10 mouse cellular contexts compared by ENCODE assay signal in the genomic region with DNA sequence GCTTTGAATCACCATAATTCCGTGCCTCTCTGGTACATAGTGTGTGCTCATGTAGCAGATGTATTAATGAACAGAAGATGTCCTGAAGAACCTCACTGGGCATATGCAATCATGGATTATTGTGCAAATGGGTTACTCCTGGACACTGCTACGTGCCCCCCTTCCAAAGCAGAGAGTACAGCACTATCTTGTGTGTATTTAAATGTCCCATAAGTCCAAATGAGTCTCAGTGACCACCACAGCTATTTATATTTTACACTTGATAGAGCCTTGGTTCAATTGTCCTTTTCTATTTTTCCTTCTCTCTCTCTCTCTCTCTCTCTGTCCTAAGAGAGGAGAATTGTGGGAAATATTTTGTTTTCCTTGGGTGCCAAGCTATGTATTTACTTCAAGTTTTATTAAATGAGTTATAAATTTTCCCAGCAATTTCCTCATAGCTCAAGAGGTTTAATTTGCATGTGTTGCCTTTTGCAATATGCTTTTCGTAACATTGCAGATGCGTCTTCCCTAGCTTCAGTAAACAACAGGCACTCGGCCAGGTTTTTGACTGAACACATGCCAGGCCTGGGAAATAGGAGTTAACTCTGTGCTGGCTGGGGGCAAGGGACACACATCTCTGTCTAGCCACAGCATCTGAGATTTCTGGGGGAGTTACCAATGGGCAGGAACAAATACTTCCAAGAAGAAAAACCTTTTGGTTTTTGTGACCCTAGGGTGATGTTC.
DNase-seq lines count a peak whose midpoint lies in the region; ATAC-seq lines count a peak whose summit lies in the region.
"Had no signal": no experiment of that assay in that cellular context is flagged by ENCODE, and none has a peak within 500 bp of the region (broad histone marks: within the 10 kb centered on the region; RNA-seq: fewer than 3 reads in every experiment).

No protein-coding gene starts in this region.

- ATAC-seq in hindbrain, embryonic 14.5 days (ENCODE audit: low FRiP score): no peak
- no peak for ATAC-seq in heart, embryonic 12.5 days (ENCODE audit: insufficient number of reproducible peaks, low FRiP score)

- H3K27me3 ChIP-seq in hindbrain, embryonic 14.5 days (ENCODE audit: control insufficient read depth, insufficient read depth, low read length): no peaks in the 10 kb centered on the region
- no peaks in the 10 kb centered on the region for H3K27me3 ChIP-seq in hindbrain, embryonic 10.5 days (ENCODE audit: insufficient read depth, poor library complexity, severe bottlenecking)
- no peaks in the 10 kb centered on the region for H3K27me3 ChIP-seq in heart, embryonic 12.5 days (replicated peaks)
- H3K27me3 ChIP-seq: neural tube, embryonic 12.5 days had no signal

- H3K9ac ChIP-seq in hindbrain, embryonic 14.5 days: no peak overlapping the region
- H3K9ac ChIP-seq in heart, embryonic 12.5 days: no peak overlapping the region
- H3K9ac ChIP-seq: liver, embryonic 14.5 days; neural tube, embryonic 12.5 days had no signal

- H3K4me2 ChIP-seq in hindbrain, embryonic 14.5 days (replicated peaks): no peak overlapping the region
- no peak overlapping the region for H3K4me2 ChIP-seq in heart, embryonic 12.5 days
- H3K4me2 ChIP-seq: neural tube, embryonic 12.5 days had no signal

- DNase-seq in hindbrain, embryonic 14.5 days (ENCODE audit: low spot score): peak; percentile 53
- DNase-seq in hindbrain, embryonic 10.5 days (ENCODE audit: low spot score): no peak
- DNase-seq in right cerebral cortex, postnatal 14 days: peak; percentile 19
- DNase-seq in right cerebral cortex, postnatal 36 days (ENCODE audit: low spot score in 2 of 2): no peak
- peak; percentile 53 for DNase-seq in kidney, postnatal 14 days
- DNase-seq in ovary, adult 18-20 months (ENCODE audit: low spot score): peak; percentile 3
- no peak for DNase-seq in thymus, postnatal 10 days (ENCODE audit: low spot score in 2 of 2)

- no peak overlapping the region for H3K4me3 ChIP-seq in hindbrain, embryonic 14.5 days (replicated peaks; ENCODE audit: low read length)
- H3K4me3 ChIP-seq in hindbrain, embryonic 10.5 days: no peak overlapping the region
- H3K4me3 ChIP-seq in heart, embryonic 12.5 days: no peak overlapping the region
- H3K4me3 ChIP-seq: neural tube, embryonic 12.5 days had no signal

- no peak overlapping the region for H3K27ac ChIP-seq in hindbrain, embryonic 14.5 days
- H3K27ac ChIP-seq in hindbrain, embryonic 10.5 days: no peak overlapping the region
- H3K27ac ChIP-seq in heart, embryonic 12.5 days (ENCODE audit: poor library complexity, severe bottlenecking): no peak overlapping the region
- H3K27ac ChIP-seq: liver, embryonic 14.5 days; neural tube, embryonic 12.5 days had no signal

- no peaks in the 10 kb centered on the region for H3K36me3 ChIP-seq in hindbrain, embryonic 14.5 days (replicated peaks; ENCODE audit: control insufficient read depth, insufficient read depth)
- no peaks in the 10 kb centered on the region for H3K36me3 ChIP-seq in hindbrain, embryonic 10.5 days
- H3K36me3 ChIP-seq in heart, embryonic 12.5 days: no peaks in the 10 kb centered on the region
- H3K36me3 ChIP-seq: neural tube, embryonic 12.5 days had no signal

- WGBS in hindbrain, embryonic 14.5 days: 53% methylated on average over 5 of the region's 5 CpGs
- 82% methylated on average over 5 of the region's 5 CpGs for WGBS in hindbrain, embryonic 10.5 days
- WGBS in heart, embryonic 12.5 days: 73% methylated on average over 5 of the region's 5 CpGs

- no peaks in the 10 kb centered on the region for H3K4me1 ChIP-seq in hindbrain, embryonic 14.5 days (replicated peaks; ENCODE audit: control insufficient read depth, insufficient read depth, low read length)
- H3K4me1 ChIP-seq in hindbrain, embryonic 10.5 days (replicated peaks): peaks cover 14% of the 10 kb centered on the region; the same call in 1 of the 2 replicates
- no peaks in the 10 kb centered on the region for H3K4me1 ChIP-seq in heart, embryonic 12.5 days (replicated peaks)
- H3K4me1 ChIP-seq: neural tube, embryonic 12.5 days had no signal

- no peaks in the 10 kb centered on the region for H3K9me3 ChIP-seq in hindbrain, embryonic 14.5 days (ENCODE audit: control insufficient read depth, low read length)
- H3K9me3 ChIP-seq in hindbrain, embryonic 10.5 days: peaks cover 7% of the 10 kb centered on the region; the same call in 1 of the 2 replicates
- H3K9me3 ChIP-seq in heart, embryonic 12.5 days (replicated peaks): no peaks in the 10 kb centered on the region; the same call in 1 of the 2 replicates

Comparison
In these comparisons a context has a peak if more than half of its experiments do, and no peak if none do; other contexts are left out.
1. DNase-seq: peak in hindbrain, embryonic 14.5 days (single experiment), right cerebral cortex, postnatal 14 days (single experiment), kidney, postnatal 14 days (single experiment) and ovary, adult 18-20 months (single experiment); none in hindbrain, embryonic 10.5 days (single experiment), right cerebral cortex, postnatal 36 days (0 of 2) and thymus, postnatal 10 days (0 of 2).